Mouse (Mus musculus): ENCODE data around the gene Sec16b. TPM values are rescaled to one million over a fixed set of nuclear protein-coding genes. Genes with fewer than 3 reads are reported as not detected.

The Sec16b gene
- polyA plus RNA-seq, 1 experiment: 1.6 TPM

GRCm38 (mm10) chr1:157470761-157471386 lies 35.7 kb upstream of the Sec16b start:
- Histone ChIP-seq H3K27ac (ENCODE audit: control insufficient read depth, insufficient read depth, low read depth, low read length, poor library complexity) (no peak overlapping the region), H3K4me1 (ENCODE audit: control insufficient read depth, insufficient read depth, low read length) (peaks cover 1% of the 10 kb centered on the region; the same call in 1 of the 2 replicates), H3K4me3 (replicated peaks; ENCODE audit: control insufficient read depth, low read depth, low read length) (no peak overlapping the region)
- WGBS: 84% methylated on average over 9 of the region's 9 CpGs
- no peak for TF ChIP-seq POLR2A (IDR thresholded peaks at IDR 0.05; ENCODE audit: borderline replicate concordance, control insufficient read depth, low read depth, low read length)
- TF ChIP-seq CTCF (IDR thresholded peaks at IDR 0.05; ENCODE audit: control insufficient read depth, insufficient read depth, low read length): no peak

GRCm38 (mm10) chr1:157472716-157473115 lies 33.8 kb upstream of the Sec16b start:
- no peak for TF ChIP-seq CTCF (IDR thresholded peaks at IDR 0.05; ENCODE audit: control insufficient read depth, insufficient read depth, low read length)
- no peak for TF ChIP-seq POLR2A (IDR thresholded peaks at IDR 0.05; ENCODE audit: borderline replicate concordance, control insufficient read depth, low read depth, low read length)
- Histone ChIP-seq H3K4me3 (replicated peaks; ENCODE audit: control insufficient read depth, low read depth, low read length) (no peak overlapping the region), H3K27ac (ENCODE audit: control insufficient read depth, insufficient read depth, low read depth, low read length, poor library complexity) (no peak overlapping the region), H3K4me1 (ENCODE audit: control insufficient read depth, insufficient read depth, low read length) (peaks cover 1% of the 10 kb centered on the region; the same call in 1 of the 2 replicates)
- 86% methylated on average over 7 of the region's 7 CpGs for WGBS

GRCm38 (mm10) chr1:157474865-157475264 lies 31.7 kb upstream of the Sec16b start:
- no peak overlapping the region for H3K4me3 ChIP-seq (replicated peaks; ENCODE audit: control insufficient read depth, low read depth, low read length)
- no peaks in the 10 kb centered on the region; the same call in 1 of the 2 replicates for H3K4me1 ChIP-seq (ENCODE audit: control insufficient read depth, insufficient read depth, low read length)
- TF ChIP-seq POLR2A (IDR thresholded peaks at IDR 0.05; ENCODE audit: borderline replicate concordance, control insufficient read depth, low read depth, low read length) (no peak), CTCF (IDR thresholded peaks at IDR 0.05; ENCODE audit: control insufficient read depth, insufficient read depth, low read length) (no peak)
- WGBS: 80% methylated on average over 8 of the region's 8 CpGs
- H3K27ac ChIP-seq (ENCODE audit: control insufficient read depth, insufficient read depth, low read depth, low read length, poor library complexity): no peak overlapping the region

- no peak overlapping the region for H3K27ac ChIP-seq (ENCODE audit: control insufficient read depth, insufficient read depth, low read depth, low read length, poor library complexity)
- WGBS: 65% methylated on average over 2 of the region's 2 CpGs
- TF ChIP-seq CTCF (IDR thresholded peaks at IDR 0.05; ENCODE audit: control insufficient read depth, insufficient read depth, low read length) (no peak), POLR2A (IDR thresholded peaks at IDR 0.05; ENCODE audit: borderline replicate concordance, control insufficient read depth, low read depth, low read length) (no peak)
- no peak overlapping the region for H3K4me3 ChIP-seq (replicated peaks; ENCODE audit: control insufficient read depth, low read depth, low read length)
- H3K4me1 ChIP-seq (ENCODE audit: control insufficient read depth, insufficient read depth, low read length): no peaks in the 10 kb centered on the region; the same call in 1 of the 2 replicates
Measured at GRCm38 (mm10) chr1:157476231-157476630, 30.3 kb upstream of the Sec16b start.

GRCm38 (mm10) chr1:157480090-157480489 lies 26.4 kb upstream of the Sec16b start:
- Histone ChIP-seq H3K27ac (ENCODE audit: control insufficient read depth, insufficient read depth, low read depth, low read length, poor library complexity) (no peak overlapping the region), H3K4me1 (ENCODE audit: control insufficient read depth, insufficient read depth, low read length) (no peaks in the 10 kb centered on the region), H3K4me3 (replicated peaks; ENCODE audit: control insufficient read depth, low read depth, low read length) (no peak overlapping the region)
- TF ChIP-seq POLR2A (IDR thresholded peaks at IDR 0.05; ENCODE audit: borderline replicate concordance, control insufficient read depth, low read depth, low read length) (no peak), CTCF (IDR thresholded peaks at IDR 0.05; ENCODE audit: control insufficient read depth, insufficient read depth, low read length) (no peak)
- 30% methylated on average over 9 of the region's 9 CpGs for WGBS

- TF ChIP-seq CTCF (IDR thresholded peaks at IDR 0.05; ENCODE audit: control insufficient read depth, insufficient read depth, low read length): no peak
- TF ChIP-seq POLR2A (IDR thresholded peaks at IDR 0.05; ENCODE audit: borderline replicate concordance, control insufficient read depth, low read depth, low read length): no peak
- no peak overlapping the region for H3K27ac ChIP-seq (ENCODE audit: control insufficient read depth, insufficient read depth, low read depth, low read length, poor library complexity)
- H3K4me1 ChIP-seq (ENCODE audit: control insufficient read depth, insufficient read depth, low read length): no peaks in the 10 kb centered on the region
- 66% methylated on average over 3 of the region's 3 CpGs for WGBS
- H3K4me3 ChIP-seq (replicated peaks; ENCODE audit: control insufficient read depth, low read depth, low read length): no peak overlapping the region
Measured at GRCm38 (mm10) chr1:157480901-157481300, 25.6 kb upstream of the Sec16b start.

GRCm38 (mm10) chr1:157481666-157482065 lies 24.9 kb upstream of the Sec16b start:
- no peak overlapping the region for H3K4me3 ChIP-seq (replicated peaks; ENCODE audit: control insufficient read depth, low read depth, low read length)
- WGBS: 73% methylated on average over 6 of the region's 6 CpGs

GRCm38 (mm10) chr1:157484161-157484560 lies 22.4 kb upstream of the Sec16b start:
- no peak overlapping the region for H3K4me3 ChIP-seq (replicated peaks; ENCODE audit: control insufficient read depth, low read depth, low read length)

More at GRCm38 (mm10) chr1:157481666-157482065, 24.9 kb upstream of the Sec16b start:
- no peak for TF ChIP-seq POLR2A (IDR thresholded peaks at IDR 0.05; ENCODE audit: borderline replicate concordance, control insufficient read depth, low read depth, low read length)
- no peak for TF ChIP-seq CTCF (IDR thresholded peaks at IDR 0.05; ENCODE audit: control insufficient read depth, insufficient read depth, low read length)
- H3K27ac ChIP-seq (ENCODE audit: control insufficient read depth, insufficient read depth, low read depth, low read length, poor library complexity): no peak overlapping the region
- no peaks in the 10 kb centered on the region for H3K4me1 ChIP-seq (ENCODE audit: control insufficient read depth, insufficient read depth, low read length)

GRCm38 (mm10) chr1:157500657-157501056 lies 5.9 kb upstream of the Sec16b start:
- Histone ChIP-seq H3K4me3 (replicated peaks; ENCODE audit: control insufficient read depth, low read depth, low read length) (no peak overlapping the region), H3K27ac (ENCODE audit: control insufficient read depth, insufficient read depth, low read depth, low read length, poor library complexity) (no peak overlapping the region), H3K4me1 (ENCODE audit: control insufficient read depth, insufficient read depth, low read length) (no peaks in the 10 kb centered on the region; the same call in 1 of the 2 replicates)
- no peak for TF ChIP-seq POLR2A (IDR thresholded peaks at IDR 0.05; ENCODE audit: borderline replicate concordance, control insufficient read depth, low read depth, low read length)
- TF ChIP-seq CTCF (IDR thresholded peaks at IDR 0.05; ENCODE audit: control insufficient read depth, insufficient read depth, low read length): no peak
- 81% methylated on average over 1 of the region's 1 CpGs for WGBS

More at GRCm38 (mm10) chr1:157484161-157484560, 22.4 kb upstream of the Sec16b start:
- 82% methylated on average over 4 of the region's 4 CpGs for WGBS
- Histone ChIP-seq H3K4me1 (ENCODE audit: control insufficient read depth, insufficient read depth, low read length) (no peaks in the 10 kb centered on the region), H3K27ac (ENCODE audit: control insufficient read depth, insufficient read depth, low read depth, low read length, poor library complexity) (no peak overlapping the region)
- TF ChIP-seq CTCF (IDR thresholded peaks at IDR 0.05; ENCODE audit: control insufficient read depth, insufficient read depth, low read length): no peak
